Mouse (Mus musculus) liver, embryonic 16.5 days (tissue): ENCODE data around the gene Sh2d3c. TPM values are rescaled to one million over a fixed set of nuclear protein-coding genes. Genes with fewer than 3 reads are reported as not detected.

ENCODE experiments used
- ATAC-seq: fragments of 200-750 bp; cut with Nextera tagmentation; 2 replicates; pipeline ENCODE4 v1.8.0; 2017; ENCODE audit warnings: low read depth, mild to moderate bottlenecking, moderate number of reproducible peaks, moderate library complexity
- H3K27ac ChIP-seq: fragments of 300-500 bp; sonication (generic); 2 replicates; pipeline ENCODE4 v1.5.1; 2014; ENCODE audit warnings: mild to moderate bottlenecking, low read length
- H3K27me3 ChIP-seq: fragments of 300-500 bp; sonication (generic); 2 replicates; pipeline ENCODE4 v1.6.1; 2014; ENCODE audit warnings: low read depth, low read length, mixed read lengths; ENCODE audit not compliant: control insufficient read depth, insufficient read depth
- H3K36me3 ChIP-seq: fragments of 300-500 bp; sonication (generic); 2 replicates; pipeline ENCODE4 v1.6.1; 2014; ENCODE audit warnings: mild to moderate bottlenecking; ENCODE audit not compliant: control insufficient read depth, insufficient read depth
- H3K4me1 ChIP-seq: fragments of 300-500 bp; sonication (generic); 2 replicates; pipeline ENCODE4 v1.6.1; 2014; ENCODE audit warnings: low read depth, low read length, mixed read lengths; ENCODE audit not compliant: control insufficient read depth
- H3K4me2 ChIP-seq: fragments of 300-500 bp; sonication (generic); 2 replicates; pipeline ENCODE4 v1.6.1; 2014; ENCODE audit warnings: low read depth, low read length, mixed read lengths
- H3K4me3 ChIP-seq: fragments of 300-500 bp; sonication (generic); 2 replicates; pipeline ENCODE4 v1.5.1; 2014; ENCODE audit warnings: low read depth, mild to moderate bottlenecking, low read length
- H3K9ac ChIP-seq: fragments of 300-500 bp; sonication (generic); 2 replicates; pipeline ENCODE4 v1.6.1; 2014; ENCODE audit warnings: low read depth, low read length
- H3K9me3 ChIP-seq: fragments of 300-500 bp; sonication (generic); replicated peaks from 2 replicates; pipeline ENCODE4 v1.6.1; 2016; ENCODE audit warnings: low read length; ENCODE audit not compliant: control insufficient read depth
- WGBS: fragments of 180-500 bp; shearing (Covaris S2); extraction: QIAGEN DNeasy Blood & Tissue Kit; methylation state at CpG from one replicate; pipeline ENCODE4 v1.1.7; 2014; ENCODE audit not compliant: insufficient replicate concordance; 5-methylcytosine and 5-hydroxymethylcytosine counted together
- polyA plus RNA-seq: library from polyadenylated mRNA; unstranded; fragments of >200 nt; fragmentation: Nextera tagmentation; extraction: Ambion mirVana; gene quantifications from 2 replicates; pipeline ENCODE4 v1.2.1, GENCODE M21; 2015

Sh2d3c gene
- polyA plus RNA-seq, 1 experiment from 2014 or later: 8.6 TPM

GRCm38 (mm10) chr2:32761859-32762258 is 41.0 kb downstream of the Sh2d3c start:
- no peak overlapping the region for H3K4me3 ChIP-seq
- H3K9me3 ChIP-seq: no peaks in the 10 kb centered on the region
- peaks cover 5% of the 10 kb centered on the region for H3K4me1 ChIP-seq
- no peaks in the 10 kb centered on the region for H3K36me3 ChIP-seq
- no peak overlapping the region for H3K9ac ChIP-seq
- no peak overlapping the region for H3K27ac ChIP-seq
- H3K4me2 ChIP-seq: no peak overlapping the region
- no peaks in the 10 kb centered on the region for H3K27me3 ChIP-seq
- ATAC-seq: no peak
- WGBS: 92% methylated on average over 4 of the region's 4 CpGs

GRCm38 (mm10) chr2:32763353-32763752 is 42.5 kb downstream of the Sh2d3c start:
- no peak overlapping the region for H3K4me3 ChIP-seq
- no peak for ATAC-seq
- WGBS: 60% methylated on average over 3 of the region's 3 CpGs
- peaks cover 2% of the 10 kb centered on the region; the same call in 1 of the 2 replicates for H3K4me1 ChIP-seq
- no peaks in the 10 kb centered on the region for H3K36me3 ChIP-seq
- no peaks in the 10 kb centered on the region for H3K27me3 ChIP-seq
- no peaks in the 10 kb centered on the region for H3K9me3 ChIP-seq
- H3K27ac ChIP-seq: no peak overlapping the region
- H3K4me2 ChIP-seq: no peak overlapping the region
- no peak overlapping the region for H3K9ac ChIP-seq

GRCm38 (mm10) chr2:32767241-32767640 is 46.4 kb downstream of the Sh2d3c start:
- H3K27me3 ChIP-seq: no peaks in the 10 kb centered on the region
- peaks cover 9% of the 10 kb centered on the region for H3K4me1 ChIP-seq
- H3K9me3 ChIP-seq: no peaks in the 10 kb centered on the region
- H3K36me3 ChIP-seq: no peaks in the 10 kb centered on the region
- H3K27ac ChIP-seq: no peak overlapping the region
- no peak overlapping the region for H3K9ac ChIP-seq
- WGBS: 58% methylated on average over 12 of the region's 12 CpGs
- no peak for ATAC-seq
- H3K4me3 ChIP-seq: no peak overlapping the region
- no peak overlapping the region for H3K4me2 ChIP-seq

GRCm38 (mm10) chr2:32768661-32769285 is 47.9 kb downstream of the Sh2d3c start:
- no peak overlapping the region for H3K4me3 ChIP-seq
- WGBS: 36% methylated on average over 19 of the region's 19 CpGs
- no peaks in the 10 kb centered on the region for H3K9me3 ChIP-seq
- ATAC-seq: peak; percentile 62
- no peak overlapping the region for H3K9ac ChIP-seq
- H3K36me3 ChIP-seq: no peaks in the 10 kb centered on the region
- H3K27ac ChIP-seq: no peak overlapping the region
- peaks cover 9% of the 10 kb centered on the region for H3K4me1 ChIP-seq
- no peak overlapping the region for H3K4me2 ChIP-seq
- H3K27me3 ChIP-seq: no peaks in the 10 kb centered on the region

- WGBS: 77% methylated on average over 5 of the region's 5 CpGs
- H3K9me3 ChIP-seq: no peaks in the 10 kb centered on the region
Measured at GRCm38 (mm10) chr2:32769327-32770085, 48.7 kb downstream of the Sh2d3c start.

GRCm38 (mm10) chr2:32771886-32772285 is 51.0 kb downstream of the Sh2d3c start:
- Histone ChIP-seq H3K9me3 (no peaks in the 10 kb centered on the region), H3K27ac (no peak overlapping the region), H3K36me3 (no peaks in the 10 kb centered on the region), H3K27me3 (no peaks in the 10 kb centered on the region), H3K9ac (no peak overlapping the region), H3K4me2 (no peak overlapping the region), H3K4me1 (peaks cover 20% of the 10 kb centered on the region), H3K4me3 (no peak overlapping the region)
- no peak for ATAC-seq
- 22% methylated on average over 12 of the region's 12 CpGs for WGBS

More at GRCm38 (mm10) chr2:32769327-32770085, 48.7 kb downstream of the Sh2d3c start:
- Histone ChIP-seq H3K4me2 (no peak overlapping the region), H3K9ac (no peak overlapping the region), H3K27ac (no peak overlapping the region), H3K36me3 (no peaks in the 10 kb centered on the region), H3K27me3 (no peaks in the 10 kb centered on the region), H3K4me1 (peaks cover 9% of the 10 kb centered on the region), H3K4me3 (no peak overlapping the region)
- no peak for ATAC-seq

- WGBS: 69% methylated on average over 8 of the region's 8 CpGs
- Histone ChIP-seq H3K27ac (no peak overlapping the region), H3K4me3 (no peak overlapping the region), H3K36me3 (no peaks in the 10 kb centered on the region), H3K27me3 (no peaks in the 10 kb centered on the region), H3K9me3 (no peaks in the 10 kb centered on the region), H3K9ac (no peak overlapping the region), H3K4me2 (no peak overlapping the region), H3K4me1 (peaks cover 20% of the 10 kb centered on the region)
- no peak for ATAC-seq
Measured at GRCm38 (mm10) chr2:32772626-32773279, 51.9 kb downstream of the Sh2d3c start.

GRCm38 (mm10) chr2:32775359-32776074 is 54.7 kb downstream of the Sh2d3c start, which contains the start of the genes Ttc16 and Ptrh1:
Gene Ttc16, minus strand, starts transcription at chr2:32775633.
Gene Ptrh1, plus strand, starts transcription at chr2:32775786.
- H3K27ac ChIP-seq: peak within 1 kb of the TSS; percentile 48; the same call in 1 of the 2 replicates
- ATAC-seq: peak; percentile 96
- no peaks in the 10 kb centered on the region for H3K36me3 ChIP-seq
- H3K4me2 ChIP-seq: peak within 1 kb of the TSS; percentile 97
- peak within 1 kb of the TSS; percentile 61 for H3K9ac ChIP-seq
- H3K4me3 ChIP-seq: peak within 1 kb of the TSS; percentile 77
- H3K27me3 ChIP-seq: no peaks in the 10 kb centered on the region
- peaks cover 18% of the 10 kb centered on the region for H3K4me1 ChIP-seq
- no peaks in the 10 kb centered on the region for H3K9me3 ChIP-seq
- WGBS: 0% methylated on average over 46 of the region's 46 CpGs
